Mouse (Mus musculus) ovary, adult 2 months (tissue): ENCODE results near the gene Ccer2. TPM values are rescaled to one million over a fixed set of nuclear protein-coding genes. Genes with fewer than 3 reads are reported as not detected.

Experiments
- polyA plus RNA-seq: library from polyadenylated mRNA; depleted of rRNA; stranded (reverse); fragments of >200 nt; gene quantifications from 2 replicates; pipeline ENCODE4 v1.2.3, GENCODE M21; 2012; rRNA removed

Ccer2 gene
- not detected in 2 replicates for polyA plus RNA-seq

DNA sequence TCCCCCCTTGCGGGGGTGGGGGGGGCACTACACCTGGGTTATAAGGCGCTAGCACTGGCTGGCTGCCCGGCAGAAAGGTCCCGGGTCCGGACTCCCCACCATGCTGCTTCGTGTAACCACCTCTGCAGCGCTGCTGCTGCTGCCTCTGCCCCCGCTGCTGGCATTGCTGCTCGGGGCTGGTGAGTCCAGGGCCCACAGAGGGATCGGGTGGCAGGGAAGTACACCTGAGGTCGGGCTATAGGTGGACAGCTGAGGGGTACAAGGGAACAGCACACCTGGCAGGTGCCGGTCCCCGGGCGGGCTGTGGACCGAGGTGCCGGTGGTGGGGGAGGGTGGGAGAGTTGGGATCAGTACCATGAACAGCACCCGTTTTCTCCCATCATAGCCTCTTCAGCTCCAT lies at the start of gene Ccer2:
Gene Ccer2, plus strand, starts transcription at position 96 of the 400 bp plus-strand sequence.

DNA sequence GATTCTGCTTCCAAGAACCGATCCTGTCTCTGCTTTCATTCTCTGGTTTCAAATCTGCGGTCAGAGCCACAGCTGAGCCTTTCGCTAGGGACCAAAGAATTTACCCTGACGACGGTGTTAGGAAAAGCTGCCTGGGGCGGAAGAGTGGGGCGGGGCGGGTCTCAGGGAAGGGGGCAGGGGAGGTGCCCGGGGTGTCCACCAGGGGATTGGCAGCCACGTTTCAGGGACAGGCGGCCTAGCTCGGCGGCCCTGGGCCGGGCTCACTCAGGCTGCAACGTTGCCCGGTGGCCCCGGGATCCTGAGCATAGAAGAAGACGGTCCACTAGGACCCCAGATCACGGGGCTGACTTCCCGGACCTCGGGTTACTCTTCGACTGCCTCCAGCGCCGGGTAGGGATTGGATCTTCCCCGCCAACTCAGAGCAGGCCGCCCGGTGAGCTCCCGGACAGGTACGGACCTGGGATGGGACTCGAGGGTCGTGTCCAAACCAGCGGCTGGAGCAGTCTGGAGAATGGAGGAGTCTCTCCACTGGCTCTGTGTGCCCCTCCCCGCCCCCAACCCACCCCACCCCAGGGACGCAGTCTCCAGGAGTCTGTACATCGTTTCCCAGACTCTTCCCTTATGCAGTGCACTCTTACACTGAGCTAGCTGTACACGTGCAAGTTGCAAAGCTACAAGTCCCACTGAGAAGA lies 39.2 kb upstream of the Ccer2 start, which contains the start of gene Fbxo17:
Gene Fbxo17, plus strand, starts transcription at position 215 of the 692 bp plus-strand sequence.

DNA sequence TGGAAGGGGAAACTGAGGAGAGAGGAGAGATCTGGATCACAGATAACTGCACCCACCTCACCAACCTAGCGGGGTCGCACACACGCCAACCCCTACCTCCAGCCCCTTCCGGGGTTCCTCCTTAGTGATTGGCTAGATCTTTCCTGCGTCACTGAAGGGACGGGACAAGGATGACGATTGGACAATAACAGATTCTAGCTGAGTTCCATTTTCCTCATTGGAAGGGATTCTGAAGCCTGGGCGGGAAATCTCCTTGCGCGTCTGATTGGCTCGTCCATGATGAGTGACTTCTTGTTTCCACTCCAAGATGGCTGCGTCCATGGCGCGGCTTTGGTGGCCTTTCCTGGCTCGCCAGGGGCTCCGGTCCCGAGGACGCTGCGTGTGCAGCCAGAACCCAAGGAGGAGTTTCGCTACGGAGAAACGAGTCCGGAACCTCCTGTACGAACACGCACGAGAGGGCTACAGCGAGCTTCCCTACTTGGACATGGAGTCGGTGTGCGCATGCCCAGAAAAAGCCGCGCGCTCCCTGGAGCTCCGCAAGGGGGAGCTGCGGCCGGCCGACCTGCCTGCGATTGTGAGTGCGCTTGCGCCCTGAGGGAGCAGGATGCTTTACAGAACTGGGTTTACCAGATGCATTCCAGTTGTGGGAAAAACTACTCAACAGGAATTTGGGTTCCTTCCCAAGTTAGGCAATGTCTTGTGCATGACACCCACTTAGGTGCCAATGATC lies 14.1 kb upstream of the Ccer2 start, which contains the start of the genes Mrps12 and Sars2:
Gene Mrps12, minus strand, starts transcription at position 112 of the 730 bp plus-strand sequence.
Gene Sars2, plus strand, starts transcription at position 284 of the 730 bp plus-strand sequence.

DNA sequence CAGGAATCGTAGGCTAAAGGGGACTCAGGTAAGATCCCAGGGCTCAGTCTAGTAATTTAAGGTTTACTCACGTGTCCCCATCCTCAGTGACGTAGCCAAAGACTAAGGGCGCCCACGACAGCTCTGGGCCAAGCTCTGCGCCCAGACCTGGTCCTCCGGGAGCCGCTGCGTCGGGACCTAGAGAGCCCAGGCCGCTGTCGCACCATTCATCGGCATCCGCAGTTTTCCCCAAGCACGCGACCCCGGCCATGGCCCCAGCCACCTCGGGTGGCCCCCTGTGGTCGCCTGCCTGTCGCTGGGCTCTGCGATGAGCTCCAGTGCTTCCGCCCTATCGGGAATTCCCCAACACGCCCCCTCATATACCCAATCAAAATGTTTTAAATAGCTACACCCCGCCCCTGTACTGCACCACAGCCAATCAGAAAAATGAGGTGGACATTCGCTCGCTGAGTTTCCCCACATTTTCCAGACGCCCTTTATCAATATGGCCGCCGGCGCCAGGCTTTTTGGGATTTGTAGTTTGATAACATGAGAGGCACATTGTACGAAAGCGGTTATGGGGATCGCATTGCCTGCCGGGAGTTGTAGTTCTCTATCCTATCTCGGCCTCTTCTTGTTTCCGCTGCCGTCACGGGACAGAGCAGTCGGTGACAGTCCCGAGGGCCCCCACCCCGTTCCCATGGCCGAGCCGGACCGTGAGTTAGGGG lies 10.4 kb downstream of the Ccer2 start, which contains the start of gene Sirt2:
Gene Sirt2, plus strand, starts transcription at position 563 of the 707 bp plus-strand sequence.

DNA sequence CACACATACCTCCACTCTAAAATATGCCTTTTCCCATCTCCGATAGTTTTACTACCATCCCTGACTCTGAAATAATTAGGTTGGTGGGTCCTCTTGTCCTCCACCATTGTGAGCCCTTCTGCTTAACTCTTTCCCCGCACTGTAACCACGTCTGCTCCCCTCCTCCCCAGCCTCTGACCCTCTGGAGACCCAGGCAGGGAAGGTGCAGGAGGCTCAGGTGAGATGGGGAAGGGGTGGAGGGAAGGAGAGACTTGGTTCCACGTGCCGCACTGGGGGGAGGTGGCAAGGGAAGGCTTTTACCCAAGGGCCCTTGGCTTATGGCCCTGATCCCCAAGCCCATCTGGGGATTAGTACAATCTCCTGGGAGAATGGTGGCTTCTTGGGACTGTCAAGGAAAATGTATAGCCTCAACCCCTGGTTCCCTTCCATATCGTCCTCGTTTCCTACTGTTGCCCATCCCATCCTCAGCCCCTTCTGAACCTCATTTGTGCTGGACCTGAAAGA lies 11.5 kb downstream of the Ccer2 start, which contains the start of gene Nfkbib:
Gene Nfkbib, minus strand, starts transcription at position 51 of the 504 bp plus-strand sequence.

DNA sequence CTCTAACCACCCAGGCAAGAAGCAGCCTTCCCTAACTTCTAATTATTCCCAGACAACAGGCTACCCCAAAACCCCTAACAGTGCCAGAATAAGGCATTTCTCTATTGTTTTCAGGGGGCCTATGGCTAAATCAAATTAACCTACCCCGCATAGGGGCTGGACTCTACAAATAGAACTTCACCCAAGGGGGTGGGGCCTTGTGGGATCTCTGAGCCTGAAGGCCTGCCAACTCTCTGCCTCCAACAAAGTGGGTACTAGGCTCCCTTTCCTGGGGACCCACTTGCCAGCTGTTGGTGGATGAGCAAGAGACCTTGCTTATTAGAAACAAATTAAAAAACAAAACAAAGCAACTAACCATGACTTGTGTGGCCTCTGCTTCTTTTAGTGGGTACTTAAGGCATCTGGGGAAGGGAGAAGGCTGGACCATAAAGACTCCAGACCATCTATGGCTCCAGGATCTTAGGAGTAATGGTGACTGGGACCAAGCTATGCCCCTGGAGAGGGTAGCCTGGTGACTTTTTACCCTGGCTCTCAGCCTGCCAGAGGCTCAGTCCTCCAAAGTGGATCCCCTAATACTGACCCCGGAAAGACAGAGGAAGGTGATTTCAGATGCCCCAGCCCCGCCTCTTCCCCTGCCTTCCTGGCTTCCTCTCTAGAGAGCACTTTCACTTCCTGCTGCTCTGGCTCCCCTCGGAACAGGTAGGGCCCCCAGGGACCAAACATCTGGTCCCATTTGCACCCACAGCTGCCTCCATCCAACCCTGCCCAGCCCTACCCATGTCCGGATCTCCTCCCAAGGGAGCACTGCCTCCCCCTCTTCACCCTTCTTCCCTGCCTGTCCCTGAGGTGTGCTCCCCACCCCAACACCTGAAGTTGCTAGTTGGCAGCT lies 32.6 kb downstream of the Ccer2 start, which contains the start of gene Rinl:
Gene Rinl, plus strand, starts transcription at position 663 of the 889 bp plus-strand sequence.

DNA sequence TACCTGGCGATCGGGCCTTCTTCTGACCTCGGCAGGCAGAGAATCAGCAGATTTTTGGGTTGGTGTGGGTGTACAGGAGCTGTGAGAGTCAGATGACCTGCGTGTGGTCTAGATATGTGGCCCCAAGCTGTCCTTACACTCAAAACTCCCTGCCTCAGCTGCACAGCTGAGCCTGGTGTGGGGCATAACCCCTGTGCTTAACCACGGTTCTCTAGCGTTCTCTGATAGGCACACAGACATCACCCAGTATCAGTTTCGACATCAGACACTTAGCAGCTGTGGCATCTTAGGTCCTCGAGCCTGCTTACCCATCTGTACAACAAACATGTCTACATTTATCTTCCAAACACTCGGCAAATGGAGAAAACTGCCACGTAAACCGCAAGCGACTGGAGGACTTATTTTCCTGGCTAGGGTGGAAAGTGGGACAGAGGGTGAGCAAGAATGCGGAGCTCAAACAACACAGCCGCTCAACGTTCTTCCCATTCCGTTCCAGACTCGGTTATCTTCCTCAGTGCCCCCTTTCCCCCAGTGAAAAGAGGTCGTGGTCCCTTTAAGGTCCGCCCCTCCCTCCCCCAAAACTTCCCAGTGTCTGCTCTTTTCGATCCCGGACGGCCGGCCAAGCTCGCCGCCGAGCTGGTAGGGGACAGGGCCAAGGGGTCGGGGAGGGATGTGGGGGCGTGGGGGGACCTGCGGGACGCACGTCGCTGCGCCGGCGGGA lies 52.4 kb downstream of the Ccer2 start, which contains the start of gene Hnrnpl:
Gene Hnrnpl, plus strand, starts transcription at position 321 of the 721 bp plus-strand sequence.

Other genes starting within 250 kb of the Ccer2 start
- not detected in 2 replicates for gene Ifnl2, start 245.7 kb upstream of the Ccer2 start, polyA plus RNA-seq
- not detected in 2 replicates for gene Ifnl3, start 233.3 kb upstream of the Ccer2 start, polyA plus RNA-seq
- 0.73 and 4.9 TPM in 2 replicates for gene Sycn, start 215.3 kb upstream of the Ccer2 start, polyA plus RNA-seq
- 0.08 TPM in 1 of 2 replicates, not detected in the other for gene Nccrp1, start 208.9 kb upstream of the Ccer2 start, polyA plus RNA-seq
- 155 and 181 TPM in 2 replicates for gene Samd4b, start 158.0 kb upstream of the Ccer2 start, polyA plus RNA-seq
- gene Pak4, start 158.0 kb upstream of the Ccer2 start, polyA plus RNA-seq, result 63.5 and 68.3 TPM in 2 replicates
- gene Acp7, start 124.8 kb upstream of the Ccer2 start, polyA plus RNA-seq, result 1.6 and 1.8 TPM in 2 replicates
- gene Fbxo27, start 63.3 kb upstream of the Ccer2 start, polyA plus RNA-seq, result 29.2 and 37.0 TPM in 2 replicates
- gene Fbxo17, start 39.4 kb upstream of the Ccer2 start, polyA plus RNA-seq, result 18.7 and 28.0 TPM in 2 replicates
- 105 and 112 TPM in 2 replicates for gene Mrps12, start 14.4 kb upstream of the Ccer2 start, polyA plus RNA-seq
- gene Sars2, start 14.2 kb upstream of the Ccer2 start, polyA plus RNA-seq, result 25.8 and 31.4 TPM in 2 replicates
- gene Sirt2, start 10.6 kb downstream of the Ccer2 start, polyA plus RNA-seq, result 78.6 and 92.9 TPM in 2 replicates
- gene Nfkbib, start 11.3 kb downstream of the Ccer2 start, polyA plus RNA-seq, result 56.1 and 60.3 TPM in 2 replicates
- gene Rinl, start 32.8 kb downstream of the Ccer2 start, polyA plus RNA-seq, result 2.7 and 2.8 TPM in 2 replicates
- 204 and 341 TPM in 2 replicates for gene Hnrnpl, start 52.4 kb downstream of the Ccer2 start, polyA plus RNA-seq
- gene Ech1, start 69.0 kb downstream of the Ccer2 start, polyA plus RNA-seq, result 442 and 460 TPM in 2 replicates
- gene Lgals4, start 77.7 kb downstream of the Ccer2 start, polyA plus RNA-seq, result 20.6 and 30.5 TPM in 2 replicates
- 46.3 and 60.8 TPM in 2 replicates for gene Lgals7, start 107.7 kb downstream of the Ccer2 start, polyA plus RNA-seq
- 0.78 and 1.0 TPM in 2 replicates for gene Capn12, start 125.2 kb downstream of the Ccer2 start, polyA plus RNA-seq
- gene Actn4, start 206.2 kb downstream of the Ccer2 start, polyA plus RNA-seq, result 365 and 372 TPM in 2 replicates
- gene Eif3k, start 225.7 kb downstream of the Ccer2 start, polyA plus RNA-seq, result 251 and 352 TPM in 2 replicates
- gene Map4k1, start 225.9 kb downstream of the Ccer2 start, polyA plus RNA-seq, result 5.6 and 5.7 TPM in 2 replicates